Mouse (Mus musculus): ENCODE measurements around the gene Dlgap1. TPM values are rescaled to one million over a fixed set of nuclear protein-coding genes. Genes with fewer than 3 reads are reported as not detected.
"Not testable (repeated sequence)": the region's sequence is repeated elsewhere in the genome, so short reads cannot be mapped to it uniquely, and the experiment has no call there.

Gene Dlgap1
- polyA plus RNA-seq, 1 experiment from 2014 or later: 7.4 TPM

DNA sequence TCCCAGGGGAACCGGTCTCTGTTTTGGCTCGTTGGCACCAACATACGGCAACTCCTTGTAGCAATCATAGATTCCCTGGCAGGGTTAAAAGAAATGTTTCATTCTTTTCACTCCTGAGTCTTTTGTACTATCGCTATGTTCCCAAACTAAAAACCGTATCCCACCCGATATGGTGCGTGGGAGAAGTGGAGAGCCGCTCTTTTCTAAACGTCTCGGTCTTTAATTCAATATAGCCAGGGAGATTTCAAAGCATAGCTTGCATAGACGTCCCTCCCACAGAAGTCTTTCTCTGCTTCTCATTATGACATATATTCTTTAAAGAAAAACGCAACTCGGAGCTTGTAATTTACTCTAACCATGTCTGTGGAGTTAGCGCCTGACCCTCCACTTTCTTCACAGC lies 833.1 kb downstream of the Dlgap1 start:
- H3K36me3 ChIP-seq (replicated peaks): no peaks in the 10 kb centered on the region
- no peaks in the 10 kb centered on the region for H3K27me3 ChIP-seq
- WGBS: 78% methylated on average over 14 of the region's 14 CpGs
- H3K4me3 ChIP-seq (replicated peaks): no peak overlapping the region
- no peak for ATAC-seq (ENCODE audit: low FRiP score)
- no peak overlapping the region for H3K27ac ChIP-seq
- no peaks in the 10 kb centered on the region for H3K4me1 ChIP-seq
- no peaks in the 10 kb centered on the region for H3K9me3 ChIP-seq
- no peak overlapping the region for H3K9ac ChIP-seq
- H3K4me2 ChIP-seq: no peak overlapping the region

DNA sequence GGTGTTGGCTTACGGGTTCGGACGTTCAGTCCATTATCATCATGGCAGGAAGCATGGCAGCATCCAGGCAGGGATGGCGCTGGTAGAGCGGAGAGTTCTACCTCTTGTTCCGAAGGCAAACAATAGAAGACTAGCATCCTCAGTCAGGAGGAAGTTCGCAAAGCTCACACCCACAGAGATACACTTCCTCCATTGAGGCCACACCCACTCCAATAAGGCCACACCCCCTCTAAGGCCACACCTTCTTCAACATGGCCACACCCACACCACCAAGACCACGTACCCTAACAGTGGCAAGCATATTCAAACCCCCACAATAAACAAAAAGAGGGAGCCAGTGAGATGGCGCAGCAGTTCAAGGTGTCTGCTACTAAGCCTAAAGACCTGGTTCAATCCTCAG lies 837.0 kb downstream of the Dlgap1 start:
- ATAC-seq (ENCODE audit: low FRiP score): no peak
- Histone ChIP-seq H3K4me3 (replicated peaks) (no peak overlapping the region), H3K9me3 (no peaks in the 10 kb centered on the region), H3K27ac (no peak overlapping the region), H3K27me3 (peaks cover 11% of the 10 kb centered on the region; the same call in 1 of the 2 replicates), H3K4me2 (no peak overlapping the region), H3K36me3 (replicated peaks) (no peaks in the 10 kb centered on the region), H3K9ac (no peak overlapping the region), H3K4me1 (0 out of 2 replicates have a peak, but pooled peaks cover 6% of the 10 kb centered on the region)
- WGBS: 94% methylated on average over 9 of the region's 9 CpGs

DNA sequence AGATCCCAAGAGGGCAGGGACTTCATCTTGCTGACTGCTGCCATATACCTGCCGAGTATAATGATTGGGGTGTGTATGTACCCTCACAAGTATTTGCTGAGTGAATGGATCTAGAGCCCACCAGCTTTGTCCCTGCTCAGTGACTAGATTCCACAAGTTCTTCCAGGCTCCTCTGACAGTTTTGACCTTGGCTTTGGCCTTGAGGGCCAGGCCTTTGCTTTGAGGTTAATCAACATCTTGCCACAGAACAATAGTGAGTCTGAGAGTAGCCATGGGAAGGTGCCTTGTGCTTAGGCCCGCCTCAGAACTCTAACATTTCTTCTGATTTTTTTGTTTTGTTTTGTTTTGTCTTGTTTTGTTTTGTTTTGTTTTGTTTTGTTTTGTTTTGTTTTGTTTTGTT lies 837.7 kb downstream of the Dlgap1 start:
- H3K9me3 ChIP-seq: no peaks in the 10 kb centered on the region
- H3K4me1 ChIP-seq: peaks cover 6% of the 10 kb centered on the region; the same call in 1 of the 2 replicates
- WGBS: 89% methylated on average over 2 of the region's 2 CpGs
- H3K36me3 ChIP-seq (replicated peaks): no peaks in the 10 kb centered on the region
- no peak for ATAC-seq (ENCODE audit: low FRiP score)
- H3K9ac ChIP-seq: no peak overlapping the region
- H3K27ac ChIP-seq: no peak overlapping the region
- H3K27me3 ChIP-seq: peaks cover 11% of the 10 kb centered on the region; the same call in 1 of the 2 replicates
- no peak overlapping the region for H3K4me2 ChIP-seq
- H3K4me3 ChIP-seq (replicated peaks): no peak overlapping the region

DNA sequence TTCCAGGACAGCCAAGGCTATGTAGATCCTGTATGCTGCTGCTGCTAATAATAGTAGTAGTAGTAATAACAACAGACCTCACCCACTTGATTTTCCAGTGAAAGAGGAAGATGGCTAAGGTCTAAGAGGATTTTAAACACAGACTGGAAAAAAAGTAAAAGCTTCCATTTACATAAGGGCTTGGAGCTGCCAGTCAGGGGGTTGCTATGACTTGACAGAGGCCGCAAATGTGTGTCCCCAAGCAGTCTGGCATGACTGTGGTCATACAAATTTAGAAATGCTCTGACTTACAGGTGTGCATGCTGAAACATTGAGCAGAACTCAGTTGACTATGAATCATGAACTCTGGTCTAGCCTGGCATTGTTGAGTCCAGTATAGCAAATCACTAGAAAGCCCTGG lies 839.0 kb downstream of the Dlgap1 start:
- Histone ChIP-seq H3K9me3 (no peaks in the 10 kb centered on the region), H3K36me3 (replicated peaks) (no peaks in the 10 kb centered on the region), H3K4me2 (no peak overlapping the region), H3K27me3 (peaks cover 11% of the 10 kb centered on the region; the same call in 1 of the 2 replicates), H3K9ac (no peak overlapping the region), H3K4me3 (replicated peaks) (no peak overlapping the region), H3K27ac (no peak overlapping the region), H3K4me1 (peaks cover 6% of the 10 kb centered on the region; the same call in 1 of the 2 replicates)
- 97% methylated on average over 1 of the region's 1 CpGs for WGBS
- no peak for ATAC-seq (ENCODE audit: low FRiP score)

DNA sequence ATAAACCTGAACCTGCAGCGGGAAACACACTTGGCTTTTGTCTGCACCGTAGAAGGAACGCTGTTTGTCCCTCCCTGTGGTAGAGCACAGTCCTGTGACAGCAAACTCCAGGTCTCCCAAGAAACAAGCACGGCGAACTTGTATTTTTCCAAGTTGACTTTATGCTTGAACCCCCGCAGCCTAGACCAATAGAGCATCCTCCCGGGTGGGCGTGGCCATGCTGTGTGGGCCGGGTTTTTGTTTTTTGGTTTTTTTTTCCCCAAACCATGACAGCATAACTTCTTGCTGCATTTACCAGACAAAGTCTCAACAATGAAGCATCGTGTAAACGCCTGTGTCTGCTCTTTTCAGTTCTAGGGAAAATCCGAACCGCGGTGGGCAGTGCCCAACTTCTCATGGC lies 840.0 kb downstream of the Dlgap1 start:
- no peak overlapping the region for H3K4me3 ChIP-seq (replicated peaks)
- H3K27ac ChIP-seq: no peak overlapping the region
- peaks cover 11% of the 10 kb centered on the region; the same call in 1 of the 2 replicates for H3K27me3 ChIP-seq
- ATAC-seq (ENCODE audit: low FRiP score): no peak
- no peak overlapping the region for H3K9ac ChIP-seq
- H3K4me1 ChIP-seq: peaks cover 6% of the 10 kb centered on the region; the same call in 1 of the 2 replicates
- H3K36me3 ChIP-seq (replicated peaks): no peaks in the 10 kb centered on the region
- 35% methylated on average over 14 of the region's 14 CpGs for WGBS
- no peak overlapping the region for H3K4me2 ChIP-seq
- H3K9me3 ChIP-seq: no peaks in the 10 kb centered on the region

DNA sequence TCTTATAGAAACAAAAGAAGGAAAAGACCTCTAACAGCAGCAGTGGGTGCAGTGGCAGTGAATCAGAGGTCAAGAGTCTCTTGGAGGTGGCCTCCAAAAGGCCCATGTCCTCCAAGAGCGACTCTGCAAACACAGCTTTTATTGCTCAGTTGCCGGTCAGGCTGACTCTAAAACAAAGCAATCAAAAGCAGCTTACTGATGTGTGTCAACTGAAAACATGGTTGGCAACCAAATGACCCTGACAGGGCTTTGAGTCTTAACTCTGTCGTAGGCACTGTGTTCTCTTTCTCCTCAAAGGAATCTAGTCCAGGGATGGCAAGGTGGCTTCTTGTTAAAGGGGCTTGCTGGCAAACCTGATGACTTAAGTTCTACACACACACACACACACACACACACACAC lies 840.9 kb downstream of the Dlgap1 start:
- WGBS: 25% methylated on average over 3 of the region's 3 CpGs
- H3K4me1 ChIP-seq: peaks cover 6% of the 10 kb centered on the region; the same call in 1 of the 2 replicates
- H3K36me3 ChIP-seq (replicated peaks): no peaks in the 10 kb centered on the region

DNA sequence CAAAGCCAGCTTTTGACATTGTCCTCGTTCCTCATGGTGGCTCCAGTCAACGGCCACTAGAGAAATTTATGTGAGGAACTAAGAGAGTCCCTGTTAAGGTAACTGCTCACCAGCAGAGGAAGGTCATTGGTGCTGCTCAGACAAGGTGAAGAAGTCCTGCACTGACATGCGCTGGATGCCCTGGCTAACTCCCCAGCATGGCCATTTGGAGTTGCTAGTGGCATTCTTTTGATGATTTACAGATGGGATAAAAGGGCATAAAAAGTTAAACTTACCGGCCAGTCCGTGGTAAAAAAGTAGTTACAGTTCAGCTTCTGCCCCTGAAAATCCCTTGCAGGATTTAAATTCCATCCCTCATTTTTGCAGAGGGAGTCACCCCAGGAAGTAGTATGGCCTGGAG lies 841.9 kb downstream of the Dlgap1 start:
- ATAC-seq (ENCODE audit: low FRiP score): no peak
- 84% methylated on average over 5 of the region's 5 CpGs for WGBS
- peaks cover 11% of the 10 kb centered on the region for H3K27me3 ChIP-seq
- H3K36me3 ChIP-seq (replicated peaks): no peaks in the 10 kb centered on the region
- H3K4me2 ChIP-seq: no peak overlapping the region
- no peak overlapping the region for H3K9ac ChIP-seq
- H3K9me3 ChIP-seq: no peaks in the 10 kb centered on the region
- H3K4me1 ChIP-seq: peaks cover 11% of the 10 kb centered on the region; the same call in 1 of the 2 replicates
- H3K4me3 ChIP-seq (replicated peaks): no peak overlapping the region
- no peak overlapping the region for H3K27ac ChIP-seq

More for the DNA sequence above, 840.9 kb downstream of the Dlgap1 start:
- Histone ChIP-seq H3K9me3 (no peaks in the 10 kb centered on the region), H3K27me3 (peaks cover 11% of the 10 kb centered on the region; the same call in 1 of the 2 replicates), H3K4me2 (no peak overlapping the region), H3K27ac (no peak overlapping the region), H3K4me3 (replicated peaks) (no peak overlapping the region), H3K9ac (no peak overlapping the region)
- no peak for ATAC-seq (ENCODE audit: low FRiP score)

DNA sequence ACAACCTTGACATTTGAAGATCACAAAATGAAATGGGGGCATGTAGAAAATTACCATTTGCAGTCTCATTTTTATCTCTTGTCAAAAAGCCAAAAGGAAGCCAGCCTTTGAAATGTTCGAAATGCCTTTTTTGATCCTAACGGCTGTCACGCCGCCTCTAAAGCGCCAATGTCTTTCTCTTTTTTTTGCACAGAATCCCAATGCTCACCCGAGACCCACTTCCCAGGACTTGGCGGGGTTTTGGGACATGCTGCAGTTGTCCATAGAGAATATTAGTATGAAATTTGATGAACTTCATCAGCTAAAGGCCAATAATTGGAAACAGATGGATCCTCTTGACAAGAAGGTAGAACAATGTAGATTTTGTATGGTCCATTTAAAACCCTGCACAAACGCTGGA lies 846.1 kb downstream of the Dlgap1 start:
- H3K27ac ChIP-seq: no peak overlapping the region
- H3K9me3 ChIP-seq: no peaks in the 10 kb centered on the region
- H3K9ac ChIP-seq: no peak overlapping the region
- no peaks in the 10 kb centered on the region for H3K36me3 ChIP-seq (replicated peaks)
- H3K4me3 ChIP-seq (replicated peaks): no peak overlapping the region
- H3K27me3 ChIP-seq: peaks cover 33% of the 10 kb centered on the region
- 70% methylated on average over 8 of the region's 8 CpGs for WGBS
- peaks cover 14% of the 10 kb centered on the region; the same call in 1 of the 2 replicates for H3K4me1 ChIP-seq
- ATAC-seq (ENCODE audit: low FRiP score): no peak
- no peak overlapping the region for H3K4me2 ChIP-seq

DNA sequence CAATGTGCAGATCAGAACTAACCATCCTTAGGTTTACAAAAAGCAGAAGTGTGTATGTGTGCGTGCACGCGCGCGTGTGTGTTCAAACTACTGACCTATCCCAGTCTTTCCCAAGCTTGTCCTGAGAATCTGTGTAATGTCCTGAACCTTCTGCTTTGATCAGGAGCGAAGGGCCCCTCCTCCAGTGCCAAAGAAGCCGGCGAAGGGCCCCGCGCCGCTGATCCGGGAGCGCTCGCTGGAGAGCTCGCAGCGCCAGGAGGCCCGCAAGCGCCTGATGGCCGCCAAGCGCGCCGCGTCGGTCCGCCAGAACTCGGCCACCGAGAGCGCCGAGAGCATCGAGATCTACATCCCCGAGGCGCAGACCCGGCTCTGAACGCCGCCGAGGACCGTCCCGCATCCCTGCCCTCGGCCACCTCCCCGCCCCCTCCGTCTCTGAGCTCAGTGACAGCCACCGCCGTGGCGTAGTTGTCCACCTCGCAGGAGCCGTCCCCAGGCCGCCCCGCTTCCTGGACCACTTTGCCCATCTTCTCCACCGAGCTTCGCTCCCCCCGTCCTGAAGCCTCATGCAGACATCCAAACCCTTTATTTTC lies 849.1 kb downstream of the Dlgap1 start:
- peaks cover 14% of the 10 kb centered on the region; the same call in 1 of the 2 replicates for H3K4me1 ChIP-seq
- H3K36me3 ChIP-seq (replicated peaks): no peaks in the 10 kb centered on the region
- peak; percentile 65 for ATAC-seq (ENCODE audit: low FRiP score)
- 2% methylated on average over 50 of the region's 51 CpGs for WGBS
- no peaks in the 10 kb centered on the region for H3K9me3 ChIP-seq
- H3K4me3 ChIP-seq (replicated peaks): peak overlapping the region; percentile 53
- H3K9ac ChIP-seq: peak overlapping the region; percentile 57
- peaks cover 36% of the 10 kb centered on the region for H3K27me3 ChIP-seq
- H3K27ac ChIP-seq: no peak overlapping the region
- H3K4me2 ChIP-seq: peak overlapping the region; percentile 88

DNA sequence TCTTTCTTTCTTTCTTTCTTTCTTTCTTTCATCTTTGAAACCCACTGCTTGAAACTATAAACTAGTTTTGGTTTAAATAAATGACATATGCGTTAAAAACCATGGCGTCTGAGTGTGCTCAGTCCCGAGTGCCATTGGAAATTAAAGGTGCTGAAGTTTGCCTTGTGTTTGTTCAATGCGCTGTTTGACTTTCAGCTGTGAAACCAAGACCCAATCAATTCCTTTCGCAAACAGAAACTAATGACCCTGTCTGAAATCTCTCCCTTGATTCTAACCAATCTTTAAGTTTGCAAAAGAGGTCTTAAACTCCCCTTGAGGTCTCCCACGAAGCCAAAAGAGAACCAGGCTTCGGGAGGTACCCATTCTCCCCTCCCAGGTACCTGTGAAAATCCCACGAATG lies 854.2 kb downstream of the Dlgap1 start:
- Histone ChIP-seq H3K9ac (no peak overlapping the region), H3K36me3 (replicated peaks) (no peaks in the 10 kb centered on the region), H3K27me3 (peaks cover 16% of the 10 kb centered on the region), H3K9me3 (no peaks in the 10 kb centered on the region), H3K27ac (no peak overlapping the region), H3K4me1 (0 out of 2 replicates have a peak, but pooled peaks cover 4% of the 10 kb centered on the region), H3K4me3 (replicated peaks) (no peak overlapping the region), H3K4me2 (no peak overlapping the region)
- WGBS: 86% methylated on average over 8 of the region's 8 CpGs
- no peak for ATAC-seq (ENCODE audit: low FRiP score)

DNA sequence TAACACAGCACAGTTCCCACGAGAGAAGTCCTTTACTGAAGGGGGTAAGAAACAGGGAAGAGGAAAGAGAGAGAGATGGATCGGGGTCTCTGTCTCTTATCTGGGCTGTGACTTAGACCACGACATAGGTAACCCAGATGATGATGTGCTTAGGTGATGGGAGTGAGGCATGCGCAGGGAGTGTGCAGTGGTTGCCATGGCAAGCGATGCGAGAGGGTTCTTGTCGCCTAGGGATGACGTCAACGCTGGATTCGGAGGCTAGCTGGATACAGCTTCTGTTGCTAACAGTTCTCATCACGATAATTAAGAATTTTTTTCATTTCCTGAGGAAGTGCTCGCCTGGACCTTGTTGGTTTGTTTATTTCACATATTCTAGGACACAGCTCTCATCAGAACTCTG lies 857.4 kb downstream of the Dlgap1 start:
- Histone ChIP-seq H3K27ac (no peak overlapping the region), H3K9me3 (no peaks in the 10 kb centered on the region), H3K4me3 (replicated peaks) (no peak overlapping the region), H3K9ac (no peak overlapping the region), H3K27me3 (no peaks in the 10 kb centered on the region), H3K4me2 (no peak overlapping the region), H3K4me1 (no peaks in the 10 kb centered on the region), H3K36me3 (replicated peaks) (no peaks in the 10 kb centered on the region)
- 81% methylated on average over 12 of the region's 12 CpGs for WGBS
- ATAC-seq (ENCODE audit: low FRiP score): no peak

DNA sequence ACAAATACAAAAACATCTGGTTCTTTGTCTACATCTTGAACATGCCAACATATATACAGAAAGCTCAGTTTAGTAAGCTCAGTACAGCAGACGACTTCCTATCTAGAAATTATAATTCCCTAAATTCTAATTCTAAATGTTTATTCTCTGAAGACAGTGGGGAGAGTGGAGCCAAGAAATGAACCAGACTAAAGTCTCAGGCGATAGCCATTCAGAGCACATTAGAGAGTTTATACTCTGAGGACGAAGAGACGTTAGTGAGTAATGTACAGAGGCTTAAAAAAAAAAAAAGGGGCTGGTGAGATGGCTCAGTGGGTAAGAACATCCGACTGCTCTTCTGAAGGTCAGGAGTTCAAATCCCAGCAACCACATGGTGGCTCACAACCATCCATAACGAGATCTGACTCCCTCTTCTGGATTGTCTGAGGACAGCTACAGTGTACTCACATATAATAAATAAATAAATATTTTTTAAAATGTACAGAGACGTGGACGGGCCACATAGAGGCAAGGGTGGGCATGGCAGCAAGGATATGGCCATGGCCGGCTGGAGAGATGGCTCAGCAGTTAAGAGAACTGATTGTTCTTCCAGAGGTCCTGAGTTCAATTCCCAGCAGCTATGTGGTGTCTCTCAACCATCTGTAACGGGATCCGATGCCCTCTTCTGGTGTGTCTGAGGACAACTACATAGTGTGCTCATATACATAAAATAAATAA lies 858.7 kb downstream of the Dlgap1 start:
- not testable (repeated sequence) for H3K36me3 ChIP-seq (replicated peaks); H3K9me3 ChIP-seq; H3K27me3 ChIP-seq; H3K4me2 ChIP-seq; H3K4me3 ChIP-seq (replicated peaks); H3K27ac ChIP-seq; ATAC-seq (ENCODE audit: low FRiP score); H3K4me1 ChIP-seq; H3K9ac ChIP-seq
- WGBS: 85% methylated on average over 11 of the region's 11 CpGs

DNA sequence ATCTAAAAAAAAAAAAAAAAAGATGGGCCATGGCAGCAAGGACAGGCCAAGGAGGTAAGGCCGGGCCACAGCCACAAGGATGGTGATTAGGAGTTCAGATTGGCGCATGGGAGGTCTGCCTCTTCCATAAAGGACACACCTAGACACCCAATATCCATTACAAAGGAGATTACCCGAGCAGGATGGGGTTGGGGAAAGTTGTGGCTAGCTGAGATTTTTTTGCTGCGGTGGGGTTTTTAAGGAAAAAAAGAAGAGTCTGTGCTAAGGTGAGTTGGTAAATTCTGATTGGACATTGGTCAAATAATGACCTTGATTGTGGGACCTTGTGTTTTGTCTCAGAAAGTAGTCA lies 859.3 kb downstream of the Dlgap1 start:
- Histone ChIP-seq H3K9me3 (no peaks in the 10 kb centered on the region), H3K27ac (no peak overlapping the region), H3K4me2 (no peak overlapping the region), H3K9ac (no peak overlapping the region), H3K27me3 (peaks cover 9% of the 10 kb centered on the region; the same call in 1 of the 2 replicates), H3K4me3 (replicated peaks) (no peak overlapping the region), H3K36me3 (replicated peaks) (no peaks in the 10 kb centered on the region), H3K4me1 (no peaks in the 10 kb centered on the region)
- no peak for ATAC-seq (ENCODE audit: low FRiP score)
- 81% methylated on average over 4 of the region's 4 CpGs for WGBS
